Comparison of ENCODE assay signal across 13 mouse cellular contexts in genomic region chr3:97944462-97944861, GRCm38 (mm10). TPM values are rescaled to one million over a fixed set of nuclear protein-coding genes. Genes with fewer than 3 reads are reported as not detected.
DNase-seq lines count a peak whose midpoint lies in the region; ATAC-seq and TF ChIP-seq lines count a peak whose summit lies in the region.
"Had no signal": no experiment of that assay in that cellular context is flagged by ENCODE, and none has a peak within 500 bp of the region (broad histone marks: within the 10 kb centered on the region; RNA-seq: fewer than 3 reads in every experiment).

No protein-coding gene starts in this region.

- H3K27me3 ChIP-seq in hindbrain, postnatal 0 days (ENCODE audit: insufficient read depth, low read length), result no peaks in the 10 kb centered on the region
- no peaks in the 10 kb centered on the region for H3K27me3 ChIP-seq in hindbrain, embryonic 12.5 days
- no peaks in the 10 kb centered on the region for H3K27me3 ChIP-seq in kidney, embryonic 16.5 days (ENCODE audit: insufficient read depth, low read length)
- H3K27me3 ChIP-seq in neural tube, embryonic 15.5 days (replicated peaks), result no peaks in the 10 kb centered on the region
- H3K27me3 ChIP-seq: embryonic facial prominence, embryonic 15.5 days; neural tube, embryonic 12.5 days had no signal

- peaks cover 22% of the 10 kb centered on the region for H3K4me1 ChIP-seq in hindbrain, postnatal 0 days (ENCODE audit: insufficient read depth, low read length)
- H3K4me1 ChIP-seq in hindbrain, embryonic 12.5 days, result peaks cover 33% of the 10 kb centered on the region
- H3K4me1 ChIP-seq in kidney, embryonic 16.5 days (ENCODE audit: insufficient read depth, low read length), result peaks cover 53% of the 10 kb centered on the region
- H3K4me1 ChIP-seq in neural tube, embryonic 15.5 days, result peaks cover 32% of the 10 kb centered on the region

- H3K4me2 ChIP-seq in hindbrain, postnatal 0 days (ENCODE audit: low read depth, low read length), result no peak overlapping the region
- no peak overlapping the region for H3K4me2 ChIP-seq in hindbrain, embryonic 12.5 days (replicated peaks)
- no peak overlapping the region for H3K4me2 ChIP-seq in kidney, embryonic 16.5 days (replicated peaks; ENCODE audit: low read depth, low read length)
- no peak overlapping the region for H3K4me2 ChIP-seq in neural tube, embryonic 15.5 days
- H3K4me2 ChIP-seq: embryonic facial prominence, embryonic 15.5 days; neural tube, embryonic 12.5 days had no signal

- no peak for TF ChIP-seq CTCF in hindbrain, postnatal 0 days (IDR thresholded peaks at IDR 0.05; ENCODE audit: low read depth)

- H3K4me3 ChIP-seq in hindbrain, postnatal 0 days (ENCODE audit: low read length), result no peak overlapping the region
- no peak overlapping the region for H3K4me3 ChIP-seq in hindbrain, embryonic 12.5 days
- H3K4me3 ChIP-seq in kidney, embryonic 16.5 days (ENCODE audit: low read length), result no peak overlapping the region
- H3K4me3 ChIP-seq in neural tube, embryonic 15.5 days (replicated peaks), result no peak overlapping the region
- H3K4me3 ChIP-seq: embryonic facial prominence, embryonic 15.5 days; neural tube, embryonic 12.5 days had no signal

- peak; percentile 70 for DNase-seq in hindbrain, postnatal 0 days (ENCODE audit: low spot score)
- peak; percentile 27 for DNase-seq in NIH3T3 (ENCODE audit: low read depth)
- peak; percentile 59 for DNase-seq in adipocyte (ENCODE audit: low spot score)
- no peak for DNase-seq in right cerebral cortex, postnatal 14 days
- DNase-seq: cerebellum, adult 9-10 months; right cerebral cortex, postnatal 4 days had no signal

- 35% methylated on average over 5 of the region's 5 CpGs for WGBS in hindbrain, postnatal 0 days
- 70% methylated on average over 5 of the region's 5 CpGs for WGBS in hindbrain, embryonic 12.5 days
- WGBS in kidney, embryonic 16.5 days, result 56% methylated on average over 5 of the region's 5 CpGs
- whole genome bisulfite sequencing in neural tube, embryonic 15.5 days, result 50% methylated on average over 5 of the region's 5 CpGs

- no peak overlapping the region for H3K27ac ChIP-seq in hindbrain, postnatal 0 days
- no peak overlapping the region for H3K27ac ChIP-seq in hindbrain, embryonic 12.5 days
- H3K27ac ChIP-seq in kidney, embryonic 16.5 days (ENCODE audit: low read length), result 0 out of 2 replicates have a peak overlapping the region, but pooled peaks have one; percentile 11
- no peak overlapping the region for H3K27ac ChIP-seq in neural tube, embryonic 15.5 days (replicated peaks)
- H3K27ac ChIP-seq: embryonic facial prominence, embryonic 15.5 days; neural tube, embryonic 12.5 days; stomach, postnatal 0 days had no signal

- H3K9me3 ChIP-seq in hindbrain, postnatal 0 days (ENCODE audit: low read length), result no peaks in the 10 kb centered on the region
- H3K9me3 ChIP-seq in hindbrain, embryonic 12.5 days (replicated peaks), result no peaks in the 10 kb centered on the region
- no peaks in the 10 kb centered on the region for H3K9me3 ChIP-seq in kidney, embryonic 16.5 days (ENCODE audit: low read length)
- H3K9me3 ChIP-seq in neural tube, embryonic 15.5 days (replicated peaks), result no peaks in the 10 kb centered on the region
- H3K9me3 ChIP-seq: embryonic facial prominence, embryonic 15.5 days; neural tube, embryonic 12.5 days had no signal

- no peaks in the 10 kb centered on the region for H3K36me3 ChIP-seq in hindbrain, postnatal 0 days (ENCODE audit: insufficient read depth, low read length)
- no peaks in the 10 kb centered on the region for H3K36me3 ChIP-seq in hindbrain, embryonic 12.5 days
- no peaks in the 10 kb centered on the region for H3K36me3 ChIP-seq in kidney, embryonic 16.5 days (ENCODE audit: insufficient read depth, low read length)
- H3K36me3 ChIP-seq in neural tube, embryonic 15.5 days, result no peaks in the 10 kb centered on the region
- H3K36me3 ChIP-seq: embryonic facial prominence, embryonic 15.5 days; neural tube, embryonic 12.5 days had no signal

- no peak for ATAC-seq in hindbrain, postnatal 0 days
- no peak for ATAC-seq in hindbrain, embryonic 12.5 days (ENCODE audit: low FRiP score)
- ATAC-seq in kidney, embryonic 16.5 days (ENCODE audit: low FRiP score, low TSS enrichment), result no peak
- ATAC-seq in neural tube, embryonic 15.5 days (ENCODE audit: low FRiP score), result no peak
- ATAC-seq: intestine, postnatal 0 days had no signal

- H3K9ac ChIP-seq in hindbrain, postnatal 0 days (replicated peaks; ENCODE audit: low read length), result no peak overlapping the region
- H3K9ac ChIP-seq in hindbrain, embryonic 12.5 days, result no peak overlapping the region
- no peak overlapping the region for H3K9ac ChIP-seq in kidney, embryonic 16.5 days (replicated peaks; ENCODE audit: low read length)
- no peak overlapping the region for H3K9ac ChIP-seq in neural tube, embryonic 15.5 days (replicated peaks)
- H3K9ac ChIP-seq: embryonic facial prominence, embryonic 15.5 days; neural tube, embryonic 12.5 days had no signal

RNA-seq across cellular contexts. Expression of gene Sec22b, which starts 43.5 kb away (rescaled TPM):
- 50.9 and 54.6 TPM in 2 replicates for total RNA-seq in hindbrain, postnatal 0 days (2014; rRNA removed)
- polyA plus RNA-seq in hindbrain, postnatal 0 days (2015; fragmentation: Nextera tagmentation; extraction: Ambion mirVana), result 94.7 and 95.1 TPM in 2 replicates
- 104 and 114 TPM in 2 replicates for polyA plus RNA-seq in hindbrain, embryonic 12.5 days (2016; fragmentation: Nextera tagmentation; extraction: Ambion mirVana)
- 138 and 147 TPM in 2 replicates for polyA plus RNA-seq in kidney, embryonic 16.5 days (2015; fragmentation: Nextera tagmentation; extraction: Ambion mirVana)
- polyA plus RNA-seq in neural tube, embryonic 15.5 days (2015; fragmentation: Nextera tagmentation; extraction: Ambion mirVana), result 93.9 and 97.1 TPM in 2 replicates

RNA-seq across cellular contexts. Expression of gene Pde4dip, which starts 56.0 kb away (rescaled TPM):
- total RNA-seq in hindbrain, postnatal 0 days (2014; rRNA removed), result 79.6 TPM in 2 replicates
- 44.4 and 48.1 TPM in 2 replicates for polyA plus RNA-seq in hindbrain, postnatal 0 days (2015; fragmentation: Nextera tagmentation; extraction: Ambion mirVana)
- polyA plus RNA-seq in hindbrain, embryonic 12.5 days (2016; fragmentation: Nextera tagmentation; extraction: Ambion mirVana), result 50.7 and 54.9 TPM in 2 replicates
- polyA plus RNA-seq in kidney, embryonic 16.5 days (2015; fragmentation: Nextera tagmentation; extraction: Ambion mirVana), result 27.5 and 28.1 TPM in 2 replicates
- polyA plus RNA-seq in neural tube, embryonic 15.5 days (2015; fragmentation: Nextera tagmentation; extraction: Ambion mirVana), result 55.2 and 62.6 TPM in 2 replicates
